Mouse (Mus musculus) lung, adult 2 months (tissue): ENCODE measurements around the gene Prss35. TPM values are rescaled to one million over a fixed set of nuclear protein-coding genes. Genes with fewer than 3 reads are reported as not detected.
A peak's percentile ranks its signal among the peaks of the same experiment; 100 is the strongest.

Experiments used
- DNase-seq: peaks from one replicate; pipeline ENCODE4 v3.0.0; 2022
- H3K4me1 ChIP-seq: fragments of 200-500 bp; 2 replicates; pipeline ENCODE4 v1.6.1; 2011; ENCODE audit warnings: low read length; ENCODE audit not compliant: control insufficient read depth, insufficient read depth
- H3K4me3 ChIP-seq: fragments of 200-500 bp; replicated peaks from 2 replicates; pipeline ENCODE3; 2011; ENCODE audit warnings: low read depth, mild to moderate bottlenecking, control low read depth, low read length; ENCODE audit errors: extremely low read depth
- CTCF ChIP-seq: fragments of 200-500 bp; IDR thresholded peaks from 2 replicates; pipeline ENCODE4 v1.5.1; 2011; ENCODE audit warnings: mild to moderate bottlenecking, low read length, control low read depth; ENCODE audit not compliant: insufficient read depth
- POLR2A ChIP-seq: fragments of 200-500 bp; IDR thresholded peaks from 2 replicates; pipeline ENCODE4 v1.6.1; 2011; ENCODE audit warnings: low read depth, mild to moderate bottlenecking, control low read depth, low read length, borderline replicate concordance; ENCODE audit errors: extremely low read depth
- WGBS: fragments of 180-500 bp; shearing (Covaris S2); methylation state at CpG from one replicate; pipeline ENCODE4 v1.1.7; 2018; 5-methylcytosine and 5-hydroxymethylcytosine counted together
- polyA plus RNA-seq: library from polyadenylated mRNA; depleted of rRNA; stranded (reverse); fragments of >200 nt; gene quantifications from 2 replicates; pipeline ENCODE4 v1.2.3, GENCODE M21; 2012

Gene Prss35
- polyA plus RNA-seq, 1 experiment = 1.0 TPM

DNA sequence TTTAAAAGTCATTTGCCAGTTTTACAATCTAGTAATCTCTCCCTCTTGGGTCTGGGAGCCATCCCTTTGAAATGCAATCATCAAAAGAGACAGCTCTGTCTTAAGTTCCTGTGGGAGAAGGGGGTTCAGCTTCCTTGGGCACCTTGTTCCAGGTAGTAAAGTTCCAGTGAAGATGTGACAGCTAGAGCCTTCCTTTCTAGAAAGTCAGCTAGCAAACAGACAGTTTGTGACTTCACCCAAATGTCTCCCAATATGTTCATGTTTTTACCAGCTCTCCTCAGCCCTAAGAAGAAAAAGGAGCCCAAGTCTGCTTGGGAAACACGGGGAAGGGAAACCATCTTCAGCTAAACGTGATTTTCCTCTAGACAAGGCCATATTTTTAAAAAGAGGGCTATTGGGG lies 30.8 kb upstream of the Prss35 start:
- TF ChIP-seq POLR2A = no peak
- TF ChIP-seq CTCF = no peak
- H3K4me3 ChIP-seq = no peak overlapping the region
- 62% methylated on average over 2 of the region's 2 CpGs for WGBS
- no peaks in the 10 kb centered on the region for H3K4me1 ChIP-seq
- DNase-seq = no peak

DNA sequence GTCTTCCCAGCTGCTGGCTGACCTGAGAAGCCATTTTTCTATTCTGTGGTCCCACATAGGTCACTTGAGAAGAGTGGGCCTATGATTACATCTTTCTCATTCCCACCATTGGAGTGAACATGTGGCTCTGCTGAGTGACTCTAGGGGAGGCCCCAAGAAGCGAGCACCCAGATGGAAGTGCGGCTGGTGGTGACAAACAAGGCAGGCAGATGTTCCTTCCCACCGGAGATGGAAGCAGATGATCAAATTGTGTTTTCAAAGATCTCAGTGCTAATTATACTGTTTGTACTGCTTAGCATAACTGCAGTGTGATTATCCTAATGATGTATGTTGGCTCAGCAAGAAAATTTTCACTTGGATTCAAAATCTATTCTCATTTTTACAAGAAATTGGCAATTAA lies 29.4 kb upstream of the Prss35 start:
- DNase-seq = no peak
- no peak overlapping the region for H3K4me3 ChIP-seq
- no peaks in the 10 kb centered on the region for H3K4me1 ChIP-seq
- TF ChIP-seq POLR2A = no peak
- no peak for TF ChIP-seq CTCF
- 89% methylated on average over 3 of the region's 3 CpGs for WGBS

DNA sequence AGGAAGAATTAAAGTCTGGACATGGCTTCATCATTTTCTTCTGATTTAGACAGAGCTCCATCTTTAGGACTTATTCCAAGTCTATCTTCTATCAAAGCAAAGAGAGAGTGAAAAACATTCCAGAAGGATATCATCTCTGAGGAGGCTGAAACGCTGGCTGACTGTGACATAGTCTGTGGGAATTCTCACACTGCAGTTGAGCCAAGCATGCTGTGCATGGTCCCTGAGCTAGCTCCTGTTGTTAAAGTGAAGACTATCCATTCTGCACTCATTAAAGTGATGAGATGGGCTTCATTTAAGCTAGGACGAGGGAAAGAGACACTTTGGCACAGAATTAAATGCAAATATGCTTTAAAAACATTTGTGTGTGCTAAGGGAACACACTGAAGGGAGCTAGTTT lies 26.9 kb upstream of the Prss35 start:
- WGBS = 43% methylated on average over 2 of the region's 2 CpGs
- TF ChIP-seq POLR2A = no peak
- no peak for TF ChIP-seq CTCF
- H3K4me3 ChIP-seq = no peak overlapping the region
- no peak for DNase-seq
- H3K4me1 ChIP-seq = no peaks in the 10 kb centered on the region

DNA sequence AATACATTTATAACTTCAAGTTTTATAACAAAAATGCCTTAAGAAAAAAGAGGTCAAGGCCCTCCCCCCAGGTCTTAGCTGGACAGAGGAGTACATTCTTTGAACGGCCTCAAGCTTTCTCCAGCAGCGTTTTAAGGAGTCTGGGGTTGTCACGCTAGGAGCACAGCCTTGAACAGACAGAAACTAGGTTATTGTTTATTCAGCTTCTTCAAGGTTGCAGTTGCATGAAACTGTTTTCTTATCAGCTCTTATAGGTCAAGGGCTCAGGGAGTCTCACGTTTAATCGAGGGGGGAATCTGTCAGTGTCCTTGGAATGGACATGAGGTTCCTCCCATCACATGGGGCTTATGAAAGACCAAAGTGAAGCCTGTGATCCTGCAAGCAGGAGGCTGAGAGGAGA lies 26.3 kb upstream of the Prss35 start:
- Histone ChIP-seq H3K4me3 (no peak overlapping the region), H3K4me1 (no peaks in the 10 kb centered on the region)
- no peak for TF ChIP-seq CTCF
- TF ChIP-seq POLR2A = no peak
- no peak for DNase-seq
- 51% methylated on average over 5 of the region's 5 CpGs for WGBS

DNA sequence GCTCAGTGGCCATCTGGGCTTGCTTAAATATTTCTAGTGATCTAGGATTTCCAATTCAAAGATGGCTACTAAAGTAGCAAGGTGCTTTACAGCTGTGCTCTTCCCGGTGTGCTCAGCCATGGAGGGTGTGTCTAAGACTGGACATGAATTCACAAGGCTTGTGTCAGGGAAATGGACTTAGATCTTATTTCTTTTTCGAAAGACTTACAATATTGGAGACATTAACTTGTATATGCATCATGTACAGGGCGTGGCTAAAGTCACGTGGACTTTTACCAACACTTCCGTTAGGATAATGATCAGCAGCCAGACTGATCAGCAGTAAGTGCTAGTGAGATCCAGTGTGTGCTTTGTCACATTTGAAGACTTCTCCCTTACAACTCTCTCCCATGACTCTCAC lies 23.2 kb upstream of the Prss35 start:
- no peak overlapping the region for H3K4me3 ChIP-seq
- H3K4me1 ChIP-seq = no peaks in the 10 kb centered on the region
- no peak for TF ChIP-seq POLR2A
- no peak for TF ChIP-seq CTCF
- WGBS = 84% methylated on average over 5 of the region's 5 CpGs
- DNase-seq = no peak

DNA sequence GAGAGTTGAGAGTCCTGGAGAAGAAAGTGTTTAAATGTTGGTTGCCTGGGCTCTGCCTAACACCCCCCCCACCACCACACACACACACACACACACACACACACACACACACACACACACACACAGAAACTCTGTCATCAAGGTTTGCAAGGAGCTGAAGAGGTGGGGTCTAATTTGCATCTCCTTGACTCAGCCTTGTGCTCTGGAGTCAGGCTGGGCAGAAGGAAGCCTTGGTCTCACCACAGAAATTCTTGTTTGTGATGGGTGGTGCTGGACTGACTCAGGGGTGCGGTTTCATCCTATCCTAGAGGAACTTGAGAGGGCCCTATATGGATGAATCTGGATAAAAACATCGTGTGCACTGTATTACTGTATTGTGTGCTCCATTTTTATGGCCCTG lies 22.7 kb upstream of the Prss35 start:
- DNase-seq = no peak
- Histone ChIP-seq H3K4me3 (no peak overlapping the region), H3K4me1 (no peaks in the 10 kb centered on the region)
- WGBS = 78% methylated on average over 2 of the region's 2 CpGs
- TF ChIP-seq CTCF = no peak
- no peak for TF ChIP-seq POLR2A

DNA sequence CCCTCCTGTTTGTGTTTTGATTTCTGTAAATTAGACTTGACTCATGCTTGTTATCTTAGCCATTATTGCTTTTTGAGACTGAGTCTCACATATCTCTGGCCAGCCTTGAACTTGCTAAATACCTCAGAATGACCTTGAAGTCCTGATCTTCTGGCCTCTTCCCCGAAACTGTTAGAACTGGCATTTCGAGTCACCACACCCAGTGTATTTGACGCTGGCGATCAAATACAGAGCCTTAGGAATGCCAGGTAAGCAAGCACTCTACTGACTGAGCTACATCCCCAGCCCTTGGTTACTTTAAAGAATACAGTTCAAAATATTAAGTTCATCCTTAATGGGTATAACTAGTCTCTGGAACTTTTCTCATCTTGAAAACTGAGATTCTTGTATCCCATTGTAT lies 18.4 kb upstream of the Prss35 start:
- no peaks in the 10 kb centered on the region; the same call in 1 of the 2 replicates for H3K4me1 ChIP-seq
- DNase-seq = no peak
- TF ChIP-seq CTCF (no peak), POLR2A (no peak)
- H3K4me3 ChIP-seq = no peak overlapping the region
- 64% methylated on average over 4 of the region's 4 CpGs for WGBS

DNA sequence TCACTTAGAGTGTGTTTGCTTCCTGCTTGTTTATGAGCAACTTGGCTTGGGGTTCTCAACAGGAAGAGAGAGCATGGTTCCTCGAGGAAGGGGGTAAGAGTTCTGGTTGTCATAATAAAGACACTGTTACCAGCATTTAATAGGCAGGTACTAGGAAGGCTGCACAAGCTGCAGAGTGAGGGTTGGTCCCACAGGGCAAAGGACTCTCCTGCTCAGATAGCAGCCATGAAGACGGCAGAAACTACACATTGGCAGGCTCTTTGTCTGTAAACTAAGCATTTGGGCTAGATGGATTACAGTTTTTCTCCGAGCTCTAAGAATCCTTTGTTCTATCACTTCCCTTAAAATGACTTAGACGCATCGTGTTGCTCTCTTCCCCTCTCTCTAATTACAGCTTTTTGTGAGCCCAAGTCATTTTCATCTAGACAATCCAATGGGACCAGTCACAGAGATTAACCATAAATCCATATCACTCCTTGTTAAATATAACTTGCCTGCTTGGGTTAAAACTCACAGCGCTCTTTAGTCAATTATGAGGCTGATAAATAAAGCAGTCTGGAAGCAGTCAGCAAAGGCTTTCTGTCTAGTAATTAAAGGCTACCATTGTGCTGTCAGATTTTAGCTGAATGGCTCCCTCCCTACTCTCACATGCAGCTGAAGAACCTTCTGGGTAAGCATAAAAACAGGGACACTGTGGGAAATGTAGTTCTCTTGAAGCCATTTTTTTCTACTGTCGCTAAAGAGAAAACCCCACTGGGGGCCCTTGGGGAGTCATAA lies 17.7 kb upstream of the Prss35 start:
- Histone ChIP-seq H3K4me1 (no peaks in the 10 kb centered on the region; the same call in 1 of the 2 replicates), H3K4me3 (no peak overlapping the region)
- 62% methylated on average over 7 of the region's 7 CpGs for WGBS
- no peak for DNase-seq
- TF ChIP-seq POLR2A (no peak), CTCF (no peak)

DNA sequence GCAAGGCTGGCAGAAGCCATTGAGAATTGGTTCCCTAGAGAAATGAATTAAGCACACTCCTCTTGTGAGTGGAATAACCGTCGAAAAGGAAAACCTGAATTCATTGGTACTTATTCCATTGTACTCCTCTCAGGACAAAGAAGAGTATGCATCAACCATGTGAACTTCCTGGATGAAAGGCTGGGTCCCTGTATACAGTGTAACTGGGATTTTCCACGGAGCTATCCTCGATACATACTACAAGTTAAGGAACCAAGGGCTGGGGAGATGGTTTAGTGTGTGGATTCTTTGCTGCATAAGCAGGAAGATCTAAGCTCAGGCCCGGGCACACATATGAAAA lies 17.1 kb upstream of the Prss35 start:
- DNase-seq = no peak
- Histone ChIP-seq H3K4me3 (no peak overlapping the region), H3K4me1 (no peaks in the 10 kb centered on the region; the same call in 1 of the 2 replicates)
- WGBS = 89% methylated on average over 5 of the region's 5 CpGs
- TF ChIP-seq CTCF (no peak), POLR2A (no peak)

DNA sequence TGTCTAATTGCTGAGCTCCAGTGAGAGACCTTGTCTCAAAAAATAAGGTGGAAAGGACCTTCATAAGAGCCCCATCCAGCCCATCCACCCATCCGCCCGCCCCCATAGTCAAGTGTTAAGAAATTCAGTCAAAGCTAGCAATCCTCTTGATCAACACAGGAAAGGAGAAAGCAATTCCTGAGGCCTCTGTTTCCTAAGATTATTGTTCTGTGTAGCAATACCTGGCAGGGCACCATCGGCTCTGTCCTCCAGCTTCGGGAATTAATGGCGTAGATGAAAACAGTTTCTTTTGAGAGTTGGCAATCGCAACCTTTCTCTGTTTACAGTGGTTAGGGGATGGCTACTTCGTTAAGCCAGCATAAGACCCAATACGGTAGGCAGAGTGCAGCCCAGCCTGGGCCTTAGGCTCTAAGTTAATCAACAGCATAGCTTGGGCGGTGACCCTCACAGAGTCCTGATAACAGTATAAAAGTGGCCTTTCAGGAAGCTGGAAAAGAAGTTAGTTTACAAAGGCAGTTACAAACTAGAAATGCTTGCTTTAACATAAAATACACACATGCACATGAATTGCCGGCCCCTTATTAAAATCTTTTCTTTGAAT lies 15.1 kb upstream of the Prss35 start:
- DNase-seq = peak; percentile 31

DNA sequence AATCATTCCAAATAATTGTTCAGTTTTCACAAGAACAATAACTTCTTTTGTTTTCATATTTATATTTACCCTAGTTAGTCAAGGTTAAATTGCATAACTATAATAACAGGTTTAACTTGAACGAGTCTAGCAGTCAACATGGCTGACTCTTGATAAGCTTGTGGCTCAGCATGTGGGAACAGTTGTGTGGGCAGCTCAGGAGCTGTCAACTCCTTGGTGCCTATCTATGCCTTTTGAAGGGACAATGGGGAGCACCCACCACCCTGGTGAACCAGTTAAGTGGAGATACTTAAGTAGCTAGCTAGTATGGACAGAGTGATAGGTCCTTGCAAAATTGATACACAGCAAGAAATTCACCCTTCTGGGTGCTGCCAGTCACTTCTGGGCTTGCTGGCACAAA lies 14.4 kb upstream of the Prss35 start:
- no peaks in the 10 kb centered on the region; the same call in 1 of the 2 replicates for H3K4me1 ChIP-seq
- no peak for TF ChIP-seq POLR2A
- no peak for TF ChIP-seq CTCF
- no peak for DNase-seq
- WGBS = 50% methylated on average over 1 of the region's 1 CpGs
- no peak overlapping the region for H3K4me3 ChIP-seq

More for the DNA sequence above, 15.1 kb upstream of the Prss35 start:
- TF ChIP-seq POLR2A (no peak), CTCF (no peak)
- no peak overlapping the region for H3K4me3 ChIP-seq
- WGBS = 36% methylated on average over 10 of the region's 10 CpGs
- no peaks in the 10 kb centered on the region; the same call in 1 of the 2 replicates for H3K4me1 ChIP-seq
